Mouse (Mus musculus): ENCODE measurements around the gene Scpep1.
"Not testable (repeated sequence)": the region's sequence is repeated elsewhere in the genome, so short reads cannot be mapped to it uniquely, and the experiment has no call there.

Scpep1 gene

DNA sequence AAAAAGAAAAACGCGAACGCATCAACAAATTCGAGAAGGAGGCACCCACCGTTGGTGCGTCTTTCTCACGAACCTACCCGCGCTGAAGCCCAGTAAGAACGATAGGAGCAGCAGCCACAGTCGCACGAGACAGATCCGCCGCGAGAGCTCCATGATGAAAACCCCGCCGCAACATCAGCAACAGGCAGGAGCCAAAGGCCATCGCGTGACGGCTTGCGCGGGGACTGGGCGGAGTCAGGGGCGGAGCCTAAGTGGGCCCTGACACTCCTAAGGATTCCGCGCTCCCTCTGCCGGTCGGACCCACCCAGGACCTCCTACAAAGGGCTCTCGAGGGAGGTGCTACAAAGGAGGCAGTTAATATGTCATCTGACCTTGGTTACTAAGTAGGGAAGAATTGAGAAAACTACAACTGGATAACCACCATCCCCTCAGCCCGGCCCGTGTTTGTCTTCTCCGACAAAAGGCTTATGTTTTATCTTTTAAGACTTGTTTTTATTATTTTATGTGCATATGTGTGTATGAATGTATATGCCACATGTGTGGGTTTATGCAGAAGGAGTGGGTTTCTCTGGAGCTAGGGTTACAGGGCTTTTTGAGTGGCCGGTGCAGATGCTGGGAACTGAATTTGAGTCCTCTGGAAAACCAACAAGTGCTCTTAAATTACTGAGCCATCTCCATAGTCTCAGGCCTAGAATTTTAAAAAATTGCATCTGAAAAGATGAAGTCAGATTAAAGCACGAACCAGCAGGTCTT, at the start of gene Scpep1:
Gene Scpep1 (minus strand): TSS at position 249 of the 753 bp plus-strand sequence.
- peak; percentile 97 for DNase-seq (ENCODE audit: low spot score)

DNA sequence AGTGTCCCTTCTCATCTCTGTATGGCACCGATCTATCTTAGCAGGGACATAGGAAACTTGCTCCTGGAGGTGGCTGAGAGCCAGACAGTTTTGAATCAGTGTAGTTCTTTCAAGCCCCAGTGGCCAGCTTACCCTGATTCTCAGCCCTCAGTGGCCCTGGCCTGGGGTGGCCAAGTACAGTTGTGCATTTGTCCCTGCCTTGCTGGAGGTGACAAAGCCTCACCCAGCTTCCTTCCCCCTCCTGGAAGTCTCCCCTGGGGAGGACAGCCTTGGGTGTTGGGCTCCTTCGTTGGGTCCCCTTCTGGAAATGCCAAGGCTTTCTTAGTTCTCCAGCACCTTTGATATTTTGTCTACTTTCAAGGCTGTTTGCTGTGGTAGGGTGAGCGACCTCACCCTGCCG, 48.5 kb upstream of the Scpep1 start:
- no peak for DNase-seq (ENCODE audit: low spot score)

DNA sequence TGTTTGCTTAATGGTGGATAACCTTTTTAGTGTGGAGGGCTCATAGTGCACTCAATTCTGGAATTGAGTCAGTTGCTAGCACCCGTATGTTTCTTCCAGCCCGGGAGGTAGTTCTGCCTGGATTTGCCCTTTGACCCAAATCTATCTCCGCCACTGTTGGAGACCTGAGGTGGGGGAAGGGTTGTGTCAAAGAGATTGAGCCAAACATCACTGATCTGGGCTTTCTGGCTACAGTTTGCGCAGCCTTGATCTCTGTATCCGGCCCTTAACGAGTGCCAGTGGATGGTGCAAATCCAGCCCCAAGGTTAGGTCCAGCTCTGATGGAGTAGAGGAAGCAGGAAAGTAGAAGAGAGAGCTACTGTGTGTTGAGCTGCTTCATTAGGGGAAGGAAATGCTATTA, 47.8 kb upstream of the Scpep1 start:
- no peak for DNase-seq (ENCODE audit: low spot score)

DNA sequence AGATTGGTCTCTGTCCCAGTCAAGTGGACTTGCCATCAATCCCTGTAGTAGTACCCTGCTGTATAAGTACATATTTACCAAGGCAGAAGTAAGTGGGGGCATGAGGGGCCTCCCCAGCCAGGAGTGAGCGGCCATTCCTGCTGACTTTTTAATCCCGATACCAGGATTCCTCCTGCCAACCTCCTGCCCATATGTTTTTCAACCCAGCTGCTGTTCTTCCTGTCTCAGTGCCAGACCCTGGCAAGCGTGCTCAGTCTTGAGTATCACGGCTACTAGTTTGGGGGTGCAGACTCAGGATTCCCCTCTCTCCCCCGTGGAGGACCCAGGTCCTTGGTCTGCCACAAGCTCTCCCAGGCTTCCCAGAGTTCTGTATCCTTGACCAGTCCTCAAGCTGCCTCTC, 47.4 kb upstream of the Scpep1 start:
- DNase-seq (ENCODE audit: low spot score): no peak

GRCm38 (mm10) chr11:89002068-89002467, 46.8 kb upstream of the Scpep1 start:
- no peak for DNase-seq (ENCODE audit: low spot score)

GRCm38 (mm10) chr11:89001569-89001968, 46.3 kb upstream of the Scpep1 start:
- DNase-seq (ENCODE audit: low spot score): no peak

DNA sequence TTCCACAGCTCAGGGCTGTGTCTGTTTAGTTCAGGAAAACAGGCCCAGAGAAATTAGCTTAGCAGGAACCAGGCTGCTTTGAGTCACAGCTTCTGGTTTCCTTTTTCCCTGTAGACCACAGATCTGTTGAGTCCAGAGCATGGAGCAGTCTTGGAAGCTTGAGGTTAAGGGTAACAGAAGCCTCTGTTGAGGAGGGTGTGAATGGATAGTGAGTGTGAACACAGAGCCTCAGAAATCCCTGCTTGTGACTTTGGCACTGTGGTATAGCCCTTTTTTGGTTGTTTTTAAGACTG, 45.2 kb upstream of the Scpep1 start:
- DNase-seq (ENCODE audit: low spot score): peak; percentile 76

- peak; percentile 38 for DNase-seq (ENCODE audit: low spot score)
Measured at GRCm38 (mm10) chr11:88999723-89000526, 44.7 kb upstream of the Scpep1 start.

DNA sequence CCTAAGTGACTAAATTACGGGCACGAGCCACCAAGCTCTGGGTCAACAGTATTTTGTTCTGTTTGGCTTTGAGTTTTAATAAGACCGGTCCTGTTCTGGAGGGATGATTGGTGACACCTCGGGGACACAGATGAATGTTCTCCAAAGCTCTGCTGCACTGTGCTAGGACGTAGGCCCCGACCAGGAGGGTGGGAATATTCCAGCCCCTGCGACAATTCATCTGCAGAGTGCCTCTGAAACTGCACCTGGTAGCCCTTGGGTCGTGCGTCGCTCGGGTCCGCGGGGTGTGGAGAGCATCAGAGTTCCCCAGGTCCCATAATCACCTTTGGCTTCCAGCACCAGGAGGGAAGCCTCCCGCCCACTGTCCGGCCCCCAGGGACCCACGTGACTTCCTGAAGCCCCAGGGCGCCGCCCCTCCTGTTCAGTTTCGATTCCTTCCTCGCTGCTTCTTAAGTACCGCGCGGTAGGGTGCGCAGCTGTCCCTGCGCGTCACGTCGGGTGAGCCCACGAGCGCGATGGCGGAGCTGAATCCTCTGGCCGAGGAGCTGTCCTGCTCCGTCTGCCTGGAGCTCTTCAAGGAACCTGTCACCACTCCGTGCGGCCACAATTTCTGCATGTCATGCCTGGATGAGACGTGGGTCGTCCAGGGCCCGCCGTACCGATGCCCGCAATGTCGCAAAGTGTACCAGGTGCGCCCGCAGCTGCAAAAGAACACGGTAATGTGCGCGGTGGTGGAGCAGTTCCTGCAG, 43.9 kb upstream of the Scpep1 start, which contains the start of gene Trim25:
Gene Trim25 (plus strand): TSS at position 403 of the 749 bp plus-strand sequence.
- DNase-seq (ENCODE audit: low spot score): peak; percentile 97

GRCm38 (mm10) chr11:88998406-88998805, 43.1 kb upstream of the Scpep1 start:
- no peak for DNase-seq (ENCODE audit: low spot score)

- not testable (repeated sequence) for DNase-seq (ENCODE audit: low spot score)
Measured at GRCm38 (mm10) chr11:88997343-88997742, 42.1 kb upstream of the Scpep1 start.

GRCm38 (mm10) chr11:88996427-88996826, 41.2 kb upstream of the Scpep1 start:
- peak; percentile 79 for DNase-seq (ENCODE audit: low spot score)

DNA sequence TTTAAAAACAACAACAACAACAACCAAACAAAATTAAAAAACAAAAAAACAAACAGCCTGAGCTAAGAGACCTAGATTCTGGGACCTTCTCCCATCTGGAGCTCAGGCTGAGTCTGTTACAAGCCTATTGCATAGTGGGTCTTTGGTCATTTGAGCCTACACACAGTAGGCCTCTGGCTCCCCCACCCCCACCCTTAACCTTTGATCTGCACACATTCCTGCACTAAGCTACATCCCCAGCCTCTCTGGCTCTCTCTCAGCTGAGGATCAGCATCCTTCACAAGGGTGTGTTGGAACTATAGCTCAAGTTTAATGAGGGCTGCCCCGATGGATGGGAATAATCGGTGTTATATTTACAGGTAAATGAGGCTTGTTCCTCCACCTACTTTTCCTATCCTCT, 40.4 kb upstream of the Scpep1 start:
- no peak for DNase-seq (ENCODE audit: low spot score)

- DNase-seq (ENCODE audit: low spot score): no peak
Measured at GRCm38 (mm10) chr11:88994492-88994891, 39.2 kb upstream of the Scpep1 start.

- peak; percentile 59 for DNase-seq (ENCODE audit: low spot score)
Measured at GRCm38 (mm10) chr11:88993625-88994024, 38.4 kb upstream of the Scpep1 start.

DNA sequence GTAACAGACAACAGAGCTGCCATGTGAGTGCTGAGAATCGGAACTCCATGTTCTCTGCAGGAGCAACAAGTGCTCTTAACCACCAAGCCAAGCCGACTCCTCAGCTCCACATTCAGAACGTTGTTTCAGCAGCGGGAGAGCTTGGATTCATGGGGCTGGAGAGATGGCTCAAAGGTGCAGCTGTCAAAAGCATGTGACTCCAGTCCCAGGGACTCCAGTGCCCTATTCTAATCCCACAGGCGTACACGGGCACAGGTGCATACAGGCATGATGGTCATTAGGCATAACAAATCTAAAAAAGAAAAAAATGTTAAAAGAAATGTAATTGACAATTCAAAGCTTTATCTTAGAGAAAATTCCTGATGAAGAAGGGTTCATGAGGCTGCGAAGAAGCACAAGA, 37.9 kb upstream of the Scpep1 start:
- DNase-seq (ENCODE audit: low spot score): no peak

DNA sequence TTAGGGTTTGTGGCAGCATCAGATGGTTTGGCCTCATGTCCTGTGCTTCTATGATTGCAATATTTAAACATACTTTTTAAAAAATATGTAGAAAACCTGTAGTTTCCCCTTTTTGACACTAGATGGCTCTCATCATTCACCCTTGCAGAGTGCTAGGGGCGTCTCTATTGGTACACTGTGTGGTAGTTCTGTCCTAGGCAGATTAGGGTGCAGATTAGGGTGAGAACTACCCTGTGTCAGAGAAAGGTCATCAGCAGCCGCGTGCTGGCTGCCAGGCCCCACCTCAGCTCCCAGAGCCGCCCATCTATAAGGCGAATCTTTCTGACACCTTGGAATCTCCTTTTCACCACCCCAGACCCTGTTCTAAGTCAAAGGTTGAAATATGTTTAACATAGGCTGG, 34.3 kb upstream of the Scpep1 start:
- no peak for DNase-seq (ENCODE audit: low spot score)

GRCm38 (mm10) chr11:88988956-88989355, 33.7 kb upstream of the Scpep1 start:
- no peak for DNase-seq (ENCODE audit: low spot score)

DNA sequence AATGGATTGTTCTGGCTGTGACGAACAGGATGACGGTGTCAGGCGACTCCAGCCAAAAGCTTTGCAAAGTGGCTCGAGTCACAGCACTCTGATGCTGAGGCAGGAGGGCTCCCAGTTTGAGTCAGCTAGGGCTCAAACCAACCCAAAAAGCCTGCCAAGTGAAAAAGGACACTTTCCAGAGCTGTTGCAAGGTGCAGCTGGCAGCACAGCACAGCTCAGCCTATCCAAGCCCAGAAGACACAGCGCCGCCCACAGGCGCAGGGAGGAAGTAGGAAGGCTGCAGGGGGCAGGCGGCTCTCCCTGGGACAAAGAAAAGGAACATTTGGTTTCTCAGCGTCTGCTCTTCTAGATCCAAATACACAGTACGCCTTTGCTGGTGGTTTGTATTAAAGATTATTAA, 31.4 kb upstream of the Scpep1 start:
- DNase-seq (ENCODE audit: low spot score): no peak

DNA sequence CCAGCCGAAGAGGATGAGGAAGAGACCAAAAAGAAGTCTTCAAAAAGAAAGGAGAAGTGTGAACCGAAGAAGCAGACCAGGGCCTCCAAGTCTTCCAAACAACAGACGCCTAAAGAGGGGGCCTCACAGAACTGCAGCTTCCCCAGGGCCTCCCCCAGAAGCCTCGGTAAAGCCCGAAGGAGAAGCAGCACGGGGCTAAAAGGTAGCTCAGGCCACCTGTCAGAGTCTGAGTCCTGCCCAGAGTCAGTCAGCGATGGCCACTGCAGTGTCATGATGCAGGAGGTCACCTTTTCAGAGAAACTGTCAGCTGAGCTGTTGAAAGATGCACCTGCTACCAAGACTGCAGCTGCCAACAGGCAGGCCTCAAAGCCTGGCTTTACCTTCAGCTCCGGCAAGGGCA, 26.1 kb upstream of the Scpep1 start:
- DNase-seq (ENCODE audit: low spot score): no peak

GRCm38 (mm10) chr11:88977188-88977587, 21.9 kb upstream of the Scpep1 start:
- DNase-seq (ENCODE audit: low spot score): no peak

GRCm38 (mm10) chr11:88976320-88976719, 21.1 kb upstream of the Scpep1 start:
- no peak for DNase-seq (ENCODE audit: low spot score)

Measured in MN1 (cell line).